Mouse (Mus musculus) frontal cortex, postnatal 10 days (tissue): ENCODE measurements around the gene Ubald1.

Source experiments
- DNase-seq, 2 experiments: peaks; one replicate each; pipeline ENCODE4 v3.0.0; 2022; ENCODE audit warnings: low spot score in 2 of 2, mixed read lengths in 1 of 2

Ubald1 gene

DNA sequence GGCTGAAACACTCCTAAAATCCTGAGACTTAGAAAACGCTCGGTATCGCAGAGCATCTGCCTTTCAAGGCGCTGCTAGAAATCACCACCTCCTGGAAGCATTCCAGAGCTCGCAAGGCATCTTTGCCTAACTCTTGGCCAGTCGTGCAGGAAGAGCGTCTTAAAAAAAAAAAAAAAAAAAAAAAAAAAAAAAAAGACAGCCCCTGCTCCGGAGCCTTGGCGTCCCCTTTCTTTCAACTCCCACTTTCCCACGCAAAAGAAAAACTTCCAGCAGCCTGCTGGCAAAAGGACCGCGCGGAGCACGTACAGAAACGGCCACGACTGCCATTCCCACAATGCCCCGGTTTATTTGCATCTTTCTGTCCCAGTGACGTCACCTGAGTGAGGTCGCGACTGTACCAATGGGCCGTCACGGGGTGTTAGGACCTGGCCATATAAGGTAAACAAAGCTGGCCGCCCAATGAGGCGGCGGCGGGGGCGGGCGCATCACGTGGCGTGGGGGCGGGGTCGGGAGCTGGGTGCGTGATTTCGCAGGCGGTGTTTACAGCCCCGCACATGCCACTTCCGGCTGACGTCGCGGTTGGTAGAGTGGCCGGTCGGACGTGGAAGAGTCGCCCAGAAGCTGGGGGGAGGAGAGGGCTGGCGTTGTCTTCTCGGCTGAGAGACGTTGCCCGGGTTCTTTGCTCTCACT, at the start of gene Ubald1:
Ubald1 (minus strand) TSS at position 180 of the 690 bp plus-strand sequence.
- peak; percentile 97 to 99 for DNase-seq

DNA sequence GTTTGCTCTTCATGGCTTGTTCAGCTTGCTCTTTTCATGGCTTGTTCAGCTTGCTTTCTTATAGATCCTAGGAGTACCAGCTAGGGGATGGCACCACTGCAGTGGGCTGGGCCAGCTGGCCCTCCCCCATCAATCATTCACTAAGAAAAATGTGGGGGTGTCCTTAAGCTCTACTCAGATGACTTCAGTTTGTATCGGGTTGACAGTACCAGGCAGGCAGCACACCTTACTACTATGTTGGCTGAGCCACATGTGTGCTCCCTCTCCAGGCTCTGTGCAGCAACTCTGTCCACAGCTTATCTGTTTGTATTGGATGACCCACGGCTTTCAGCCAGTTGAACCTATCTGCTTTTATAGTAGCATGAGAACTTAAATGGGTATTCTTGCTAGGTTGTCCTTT, 48.4 kb upstream of the Ubald1 start:
- no peak for DNase-seq

DNA sequence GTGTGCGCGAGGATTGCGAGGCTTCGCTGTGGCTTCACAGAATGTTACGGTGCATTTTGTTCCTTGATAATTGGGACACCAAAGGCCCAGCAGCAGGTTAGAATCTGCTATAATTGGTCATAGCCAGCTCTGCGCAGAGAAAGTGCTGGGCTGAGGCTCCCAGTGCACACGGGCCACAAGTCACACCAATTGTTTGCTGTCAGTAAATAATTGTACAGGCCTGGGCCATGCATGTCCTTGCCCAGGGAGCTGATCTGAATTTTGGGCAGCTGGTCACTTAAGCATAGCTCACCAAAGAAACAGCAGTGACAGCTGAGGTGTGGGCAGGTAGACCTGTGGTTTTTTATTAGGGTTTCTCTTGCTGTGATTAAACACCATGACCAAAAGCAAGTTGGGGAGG, 47.9 kb upstream of the Ubald1 start:
- DNase-seq: no peak

DNA sequence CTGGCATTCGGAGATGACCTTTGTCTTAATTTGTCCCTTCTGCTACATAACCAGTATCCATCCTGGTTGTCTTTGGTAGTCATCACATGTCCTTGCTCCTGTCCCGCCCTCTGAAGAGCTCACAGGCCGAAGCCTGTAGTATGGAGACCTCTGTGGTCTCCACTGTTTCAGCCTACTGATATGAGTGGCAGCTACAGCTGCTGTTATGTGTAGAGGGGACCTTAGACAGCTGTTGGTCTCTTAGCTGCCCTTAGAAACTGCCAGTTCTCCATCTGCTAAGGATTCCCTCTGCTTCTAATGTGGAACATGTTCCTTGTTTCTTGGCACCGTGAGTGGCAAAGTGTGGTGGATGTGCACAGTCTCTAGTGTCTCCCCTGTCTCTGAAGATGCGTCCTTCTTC, 43.9 kb upstream of the Ubald1 start:
- DNase-seq: no peak

DNA sequence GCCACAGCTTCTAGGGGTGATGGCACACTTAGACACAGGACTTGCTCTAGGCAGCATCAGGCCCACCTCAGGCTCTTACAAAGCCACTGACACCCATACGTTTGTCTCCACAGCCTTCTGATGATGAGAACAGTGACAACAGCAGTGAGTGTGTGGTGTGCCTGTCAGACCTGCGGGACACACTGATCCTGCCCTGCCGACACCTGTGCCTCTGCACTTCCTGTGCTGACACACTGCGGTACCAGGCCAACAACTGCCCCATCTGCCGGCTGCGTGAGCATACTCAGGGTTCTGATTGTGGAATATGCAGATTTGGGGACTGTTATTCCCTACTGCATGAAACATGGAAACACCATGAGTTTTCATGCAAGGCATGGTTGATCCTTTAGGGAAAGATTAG, 42.4 kb upstream of the Ubald1 start:
- no peak for DNase-seq

DNA sequence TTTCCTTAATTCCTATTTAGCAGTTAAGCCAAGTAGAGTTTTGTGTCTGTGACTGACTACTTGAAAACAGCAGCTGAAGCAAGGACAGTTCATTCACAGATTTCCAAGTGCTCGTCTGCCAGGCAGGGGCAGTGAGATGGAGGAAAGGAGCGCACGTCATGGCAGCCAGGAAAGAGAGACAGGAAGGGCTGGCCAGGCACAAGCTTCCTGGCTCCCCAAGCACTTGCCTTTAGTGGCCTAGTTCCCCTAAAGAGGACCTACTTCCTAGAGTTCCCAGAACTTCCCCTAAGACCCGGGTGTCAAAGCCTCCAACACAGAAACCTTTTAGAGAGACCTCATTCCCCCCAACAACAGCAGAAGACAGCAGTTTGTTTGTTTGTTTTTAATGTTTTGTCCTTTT, 40.4 kb upstream of the Ubald1 start:
- no peak for DNase-seq

DNA sequence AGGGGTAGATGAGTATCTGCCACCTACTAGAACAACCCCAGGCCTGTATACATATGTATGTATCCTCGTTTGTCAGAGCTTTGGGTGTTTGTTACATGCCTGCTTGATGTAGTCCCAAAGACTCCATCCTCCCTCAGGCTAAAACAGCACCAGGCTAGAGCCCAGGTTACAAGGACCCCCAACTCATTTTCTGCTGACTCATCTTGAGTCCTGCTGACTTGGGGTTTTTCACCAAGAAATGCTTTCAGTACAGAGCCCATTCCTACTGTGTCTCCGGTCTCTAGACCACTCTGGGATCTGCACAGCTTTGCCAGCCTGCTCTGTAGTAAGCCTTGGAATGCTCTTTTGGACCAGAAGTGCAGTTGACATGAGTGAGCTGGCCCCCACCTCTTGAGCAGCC, 36.5 kb upstream of the Ubald1 start:
- no peak for DNase-seq

DNA sequence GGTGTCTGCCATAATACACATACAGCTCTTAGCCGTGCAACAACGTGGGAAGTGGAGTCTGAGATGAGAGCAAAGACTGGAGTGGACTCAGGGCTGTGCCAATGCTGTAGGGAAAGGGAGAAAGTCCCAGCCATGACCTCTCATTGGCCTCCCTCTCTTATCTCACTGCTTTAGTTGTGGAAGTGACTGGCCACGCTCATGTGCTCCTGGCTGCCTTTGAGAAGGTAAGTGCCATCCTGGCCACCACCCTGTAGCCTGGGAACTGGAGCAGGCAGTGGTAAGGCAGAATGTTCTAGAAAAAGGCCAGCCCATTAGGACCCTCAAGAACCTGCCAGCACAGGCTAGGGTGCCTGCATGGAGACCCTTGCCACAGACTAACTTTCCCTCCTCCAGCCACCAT, 35.8 kb upstream of the Ubald1 start:
- DNase-seq: no peak

DNA sequence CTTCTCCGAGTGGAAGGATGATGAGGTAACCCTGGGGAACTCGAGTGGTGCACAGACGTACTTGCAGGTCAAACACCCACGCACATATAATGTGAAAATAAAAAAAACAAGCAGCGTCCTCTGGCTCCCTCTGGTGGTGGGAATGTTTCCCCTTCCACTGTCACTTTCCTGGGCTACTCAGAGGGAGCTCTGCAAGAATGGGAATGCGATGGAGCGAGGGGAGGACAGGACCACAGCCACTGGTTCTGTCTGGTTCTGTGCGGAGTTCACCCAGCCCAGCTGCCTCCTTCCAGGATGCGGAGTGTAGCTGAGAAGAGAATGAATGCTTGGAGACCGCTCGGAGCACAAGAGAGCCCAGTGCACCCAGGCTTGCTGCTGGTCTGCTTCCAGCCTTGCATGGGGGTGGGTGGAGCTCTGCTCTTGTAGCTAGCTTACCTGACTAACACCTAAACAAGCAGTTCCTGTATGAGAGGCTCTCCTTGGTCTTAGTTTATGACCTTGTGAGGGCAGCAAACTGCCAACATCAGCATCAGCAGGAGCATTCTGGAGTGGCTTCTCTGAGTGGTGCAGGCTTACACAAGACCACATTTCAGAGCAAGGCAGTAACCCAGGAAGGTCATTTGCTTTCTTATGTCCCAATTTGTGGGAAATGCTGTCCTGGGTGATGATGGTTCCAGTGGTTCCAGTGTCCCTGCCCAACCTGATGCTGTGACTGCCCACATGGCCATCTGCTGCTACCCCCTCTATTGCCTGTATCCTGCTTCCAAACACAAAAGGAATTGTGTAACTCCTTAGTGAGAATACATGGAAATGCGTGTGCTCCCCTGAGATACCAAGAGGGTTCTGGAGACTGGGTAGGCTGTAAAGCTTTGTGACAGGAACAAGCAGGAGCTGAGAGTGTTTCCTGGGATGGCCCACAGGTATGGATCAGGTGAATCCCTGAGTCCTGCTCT, 33.9 kb upstream of the Ubald1 start:
- peak; percentile 74 to 75 for DNase-seq

DNA sequence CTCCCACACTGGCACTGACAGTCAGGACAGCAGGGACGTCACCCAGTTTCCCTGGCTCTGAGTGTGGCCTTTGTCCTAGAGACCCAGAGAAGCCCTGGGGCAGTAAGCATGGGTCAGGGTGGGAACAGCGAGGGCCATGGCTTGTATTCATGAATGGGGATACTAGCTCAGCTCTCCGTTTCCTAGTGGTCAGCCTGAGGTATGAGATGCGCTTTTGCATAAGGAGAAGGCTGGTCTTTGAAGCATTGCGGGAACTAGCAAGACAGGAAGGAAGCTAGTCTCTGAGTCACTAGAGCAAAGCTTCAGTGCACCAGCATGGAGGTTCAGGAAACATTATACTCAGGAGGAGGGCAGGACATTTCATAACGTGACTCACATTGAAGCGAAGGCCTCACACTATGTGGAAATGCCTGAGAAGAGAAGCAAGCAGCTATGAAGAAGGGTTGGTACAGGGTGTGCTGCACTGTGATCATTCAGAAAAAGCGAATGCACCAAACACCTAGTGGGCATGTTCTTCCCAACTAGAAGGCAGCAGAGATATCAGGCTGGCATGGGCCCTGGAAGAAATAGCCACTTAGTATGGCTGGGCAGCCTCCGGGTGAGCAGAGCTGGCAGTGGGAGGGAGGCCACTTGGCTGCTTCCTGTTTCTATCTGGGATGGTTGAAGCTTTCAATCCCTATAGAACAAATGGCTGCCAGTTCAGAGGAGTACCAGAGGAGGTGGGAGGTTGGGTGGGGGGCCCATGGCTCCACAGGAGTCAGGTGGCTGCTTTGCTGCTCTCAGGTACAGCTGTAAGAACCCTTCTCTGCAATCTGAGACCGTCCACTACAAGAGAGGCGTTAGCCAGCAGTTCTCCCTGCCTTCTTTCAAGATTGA, 33.0 kb upstream of the Ubald1 start:
- no peak for DNase-seq

DNA sequence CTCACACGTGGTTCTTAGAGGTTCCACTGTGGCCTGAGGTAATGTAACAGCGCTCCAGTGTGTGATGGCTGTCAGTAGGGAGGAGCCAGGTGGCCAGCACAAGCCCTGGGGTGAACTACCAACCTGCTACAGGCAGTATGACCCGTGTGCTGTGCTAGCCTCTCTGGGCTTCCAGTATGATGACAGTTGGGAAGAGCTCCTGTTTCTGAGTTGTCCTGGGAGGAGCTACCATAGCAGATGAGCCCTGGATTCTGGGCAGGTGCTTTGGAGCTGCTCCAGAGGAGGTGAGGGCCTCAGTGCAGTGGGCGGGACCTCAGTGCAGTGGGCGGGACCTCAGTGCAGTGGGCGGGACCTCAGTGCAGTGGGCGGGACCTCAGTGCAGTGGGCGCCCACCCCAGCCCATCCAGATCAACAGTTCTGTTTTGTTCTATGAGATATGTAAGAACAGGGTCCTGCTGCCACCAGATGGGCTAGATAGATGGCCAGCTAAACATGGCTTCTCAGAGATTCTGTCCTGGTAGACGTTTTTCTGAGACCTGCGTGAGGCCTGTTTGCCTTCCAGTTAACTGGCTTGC, 32.0 kb upstream of the Ubald1 start:
- no peak for DNase-seq

DNA sequence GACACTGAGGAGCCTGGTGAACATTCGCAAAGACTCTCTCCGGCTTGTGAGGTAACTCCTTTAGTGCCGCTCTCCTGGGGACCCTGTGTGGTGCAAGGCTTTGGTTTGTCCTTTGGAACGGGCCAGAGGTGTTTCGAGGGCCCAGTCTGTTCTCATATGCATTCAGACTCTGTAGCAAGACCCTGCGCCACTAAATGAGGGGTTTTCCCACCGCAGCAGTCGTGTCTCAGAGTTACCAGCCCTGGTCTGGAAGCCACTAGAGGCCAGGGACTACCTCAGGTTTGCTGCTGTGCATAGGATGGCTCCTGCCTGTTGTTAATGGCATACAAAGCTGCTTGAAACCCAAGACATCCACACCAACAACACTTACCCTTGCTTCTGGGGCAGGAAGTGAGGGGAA, 30.6 kb upstream of the Ubald1 start:
- no peak for DNase-seq

DNA sequence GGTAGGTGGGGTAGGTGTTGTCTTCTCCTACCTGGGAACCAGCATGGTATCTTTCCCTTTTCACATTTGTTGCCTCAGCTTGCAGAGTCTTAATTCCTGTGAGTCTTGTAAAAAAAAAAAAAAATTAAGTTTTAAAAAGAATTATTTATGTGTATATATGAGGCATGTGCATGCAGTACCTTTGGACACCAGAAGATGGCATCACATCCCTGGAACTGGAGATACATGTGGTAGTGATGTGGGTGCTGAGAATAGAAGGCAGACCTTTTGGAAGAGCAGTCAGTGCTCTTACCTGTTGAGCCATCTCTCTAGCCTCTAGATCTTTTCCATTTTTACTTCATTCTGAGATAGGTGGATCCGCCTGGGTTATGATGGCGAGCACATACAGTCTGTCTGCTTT, 29.6 kb upstream of the Ubald1 start:
- no peak for DNase-seq

DNA sequence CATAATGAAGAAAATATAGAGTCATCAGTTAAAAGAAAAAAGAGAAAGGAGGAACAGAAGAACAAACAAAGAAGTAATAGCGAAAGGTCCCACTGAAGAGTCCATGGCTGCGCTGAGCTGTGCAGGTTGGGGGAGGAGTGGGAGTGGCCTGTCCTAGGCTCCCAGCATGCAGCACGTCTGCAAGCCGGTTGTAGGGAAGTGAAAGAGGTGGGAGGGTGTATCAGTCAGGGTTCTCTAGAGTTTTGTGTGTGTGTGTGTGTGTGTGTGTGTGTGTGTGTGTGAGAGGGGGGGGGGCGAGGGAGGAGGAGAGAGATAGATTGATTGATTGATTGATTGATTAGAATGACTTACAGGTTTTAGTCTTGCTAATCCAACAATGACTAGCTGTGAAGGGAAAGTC, 27.9 kb upstream of the Ubald1 start:
- no peak for DNase-seq

DNA sequence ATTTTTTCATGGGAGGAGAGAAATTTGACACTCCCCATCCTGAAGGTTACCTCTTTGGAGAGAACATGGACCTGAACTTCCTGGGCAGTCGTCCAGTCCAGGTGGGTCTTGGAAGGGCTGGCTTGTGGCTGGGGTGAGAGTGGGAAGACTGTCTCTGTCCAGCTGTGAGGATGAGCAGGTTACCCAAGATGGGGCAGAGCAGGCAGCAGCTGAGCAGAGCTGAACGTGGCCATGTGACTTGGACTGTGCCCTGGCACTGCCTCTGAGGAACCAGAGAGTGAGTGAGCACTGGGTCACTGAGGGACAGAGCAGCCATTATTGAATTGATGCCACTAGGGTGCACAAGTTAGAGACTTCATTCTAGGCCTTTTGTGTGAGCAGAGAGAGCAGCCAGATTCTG, 27.3 kb upstream of the Ubald1 start:
- DNase-seq: no peak

DNA sequence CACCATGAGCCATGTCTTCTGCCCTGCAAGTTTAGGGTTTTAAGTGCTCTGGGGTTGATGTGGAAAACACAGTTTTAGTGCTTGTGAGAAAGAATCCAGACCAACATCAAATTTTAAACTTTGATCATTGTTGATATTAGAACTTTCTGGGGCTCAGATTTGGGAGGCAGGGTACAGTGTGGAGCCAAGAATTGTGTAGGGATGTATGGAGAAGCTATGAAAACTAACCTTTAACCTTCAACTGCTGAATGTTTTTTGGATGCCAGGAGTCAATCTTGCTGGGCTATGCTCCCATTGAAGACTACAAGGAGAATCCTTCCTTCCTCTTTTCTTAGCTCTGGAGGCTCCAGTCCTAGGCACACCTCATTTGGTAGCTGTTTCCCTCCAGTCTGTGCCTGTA, 26.4 kb upstream of the Ubald1 start:
- DNase-seq: no peak

DNA sequence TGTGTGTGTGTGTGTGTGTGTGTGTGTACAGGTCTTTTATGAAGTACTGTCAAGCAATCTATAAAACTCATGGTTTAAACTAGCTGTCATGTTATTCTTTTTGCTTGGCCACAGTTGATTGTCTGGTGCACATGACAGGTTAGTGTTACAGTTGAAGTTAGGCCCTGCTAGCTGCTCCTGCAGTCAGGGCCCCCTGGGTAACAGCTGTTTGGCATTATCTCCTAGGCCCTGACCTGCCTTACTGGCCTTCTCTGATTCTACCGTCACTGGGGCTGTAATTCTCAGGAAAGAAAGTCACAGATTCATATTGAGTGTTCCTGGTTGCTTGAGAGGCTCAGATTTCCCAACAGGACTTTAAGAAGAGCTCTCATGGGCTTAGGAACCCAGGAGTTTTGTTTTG, 25.5 kb upstream of the Ubald1 start:
- DNase-seq: no peak

DNA sequence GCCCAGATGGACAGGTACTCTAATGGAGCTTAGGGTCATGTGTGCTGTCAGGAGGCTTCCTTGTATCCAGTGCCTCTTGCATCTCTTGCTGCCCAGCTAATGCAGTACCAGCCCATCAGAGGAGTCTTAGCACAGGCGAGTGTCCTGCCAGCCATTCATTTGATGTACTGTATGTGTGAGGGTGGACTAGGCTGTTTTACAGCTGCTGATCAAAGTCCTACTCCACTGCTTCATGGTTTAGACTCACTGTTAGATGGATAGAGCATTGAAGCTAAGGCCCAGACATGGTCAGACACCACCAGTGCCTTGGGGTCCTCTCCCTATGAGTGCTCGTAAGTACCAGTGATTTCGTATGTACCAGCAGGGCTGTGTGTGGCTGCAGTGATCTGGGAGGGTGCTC, 24.8 kb upstream of the Ubald1 start:
- DNase-seq: no peak

DNA sequence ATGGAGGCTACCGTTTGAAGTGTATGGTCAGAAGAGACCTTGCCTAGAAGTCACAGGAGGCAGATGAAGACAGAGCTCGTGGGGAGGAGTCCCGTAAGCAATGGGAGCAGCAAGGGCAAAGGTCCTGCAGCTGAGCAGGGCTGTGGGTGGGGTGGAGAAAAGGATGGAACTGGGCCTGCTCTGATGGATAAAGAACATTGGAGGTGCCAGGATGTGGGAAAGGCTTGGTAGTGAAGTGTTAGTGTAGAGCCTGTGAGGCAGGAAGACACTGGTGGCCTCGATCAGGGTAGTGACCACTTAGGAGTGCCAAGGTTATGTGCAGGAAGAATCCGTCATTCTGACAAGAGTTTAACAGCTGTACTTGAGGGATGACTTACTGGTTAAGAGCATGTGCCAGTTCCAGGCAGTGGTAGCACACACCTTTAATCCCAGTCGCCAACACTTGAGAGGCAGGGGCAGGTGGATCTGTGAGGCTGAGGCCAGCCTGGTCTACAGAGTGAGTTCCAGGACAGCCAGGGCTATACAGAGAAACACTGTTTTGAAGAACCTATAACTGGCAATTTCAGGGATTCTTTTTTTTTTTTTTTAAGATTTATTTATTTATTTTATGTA, 23.5 kb upstream of the Ubald1 start:
- DNase-seq: no peak

DNA sequence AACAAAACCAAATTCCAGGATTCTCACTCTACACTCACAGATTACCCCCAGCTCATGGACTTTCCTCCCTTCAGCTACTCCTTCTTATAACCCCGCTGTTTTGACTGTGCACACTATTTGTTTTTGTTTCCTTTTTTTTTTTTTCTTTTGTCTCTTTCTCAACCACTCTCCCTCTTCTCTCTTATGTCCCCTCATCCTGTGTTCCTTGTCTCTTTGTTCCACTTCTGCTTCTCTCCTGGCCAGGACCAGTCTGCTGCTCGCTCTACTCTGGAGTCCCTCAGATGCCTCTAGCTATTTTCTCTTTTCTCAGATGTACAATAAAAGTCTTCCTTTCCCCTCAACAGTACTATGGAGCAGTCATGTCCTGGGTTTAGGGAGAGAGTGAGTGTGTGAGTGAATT, 22.3 kb upstream of the Ubald1 start:
- no peak for DNase-seq

DNA sequence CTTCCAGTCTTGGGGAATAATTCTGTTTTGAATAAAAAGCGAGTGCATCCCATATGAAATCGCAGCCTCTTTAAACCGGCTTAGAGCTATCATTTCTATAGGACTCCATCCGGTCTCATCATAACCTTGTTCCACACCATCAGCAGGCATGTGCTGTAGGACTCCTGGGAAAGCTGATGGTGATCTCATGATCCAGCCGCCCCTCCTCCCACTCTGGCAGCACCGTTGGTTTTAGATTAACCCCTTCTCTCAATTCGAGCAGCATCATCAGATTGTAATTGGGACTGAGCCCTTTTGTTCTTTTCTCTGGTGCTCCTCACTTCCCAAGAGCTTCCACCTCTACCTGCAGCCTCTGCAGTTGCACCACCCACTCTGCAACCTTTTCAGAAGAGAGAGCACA, 21.1 kb upstream of the Ubald1 start:
- no peak for DNase-seq
